Mouse (Mus musculus) limb, embryonic 14.5 days (tissue): ENCODE measurements around the gene Tagln2. TPM values are rescaled to one million over a fixed set of nuclear protein-coding genes. Genes with fewer than 3 reads are reported as not detected.

Experiments
- ATAC-seq: fragments of 200-750 bp; cut with Nextera tagmentation; 2 replicates; pipeline ENCODE4 v1.8.0; 2017; ENCODE audit warnings: low read depth, moderate number of reproducible peaks, moderate TSS enrichment; ENCODE audit not compliant: low FRiP score
- DNase-seq: peaks from one replicate; pipeline ENCODE4 v3.0.0-alpha.2; 2015; ENCODE audit warnings: low spot score
- H3K27ac ChIP-seq: fragments of 300-500 bp; sonication (generic); replicated peaks from 2 replicates; pipeline ENCODE4 v1.5.1; 2014; ENCODE audit warnings: low read depth, mild to moderate bottlenecking, low read length, moderate library complexity, mixed read lengths
- H3K27me3 ChIP-seq: fragments of 300-500 bp; sonication (generic); 2 replicates; pipeline ENCODE4 v1.6.1; 2014; ENCODE audit warnings: low read length, mixed read lengths; ENCODE audit not compliant: control insufficient read depth, insufficient read depth
- H3K36me3 ChIP-seq: fragments of 300-500 bp; sonication (generic); 2 replicates; pipeline ENCODE4 v1.6.1; 2014; ENCODE audit warnings: mild to moderate bottlenecking, low read length, moderate library complexity, mixed read lengths; ENCODE audit not compliant: control insufficient read depth, insufficient read depth
- H3K4me1 ChIP-seq: fragments of 300-500 bp; sonication (generic); 2 replicates; pipeline ENCODE4 v1.6.1; 2014; ENCODE audit warnings: antibody characterized with exemption, low read length, mixed read lengths; ENCODE audit not compliant: control insufficient read depth, insufficient read depth
- H3K4me2 ChIP-seq: fragments of 300-500 bp; sonication (generic); replicated peaks from 2 replicates; pipeline ENCODE4 v1.6.1; 2014; ENCODE audit warnings: low read depth, mild to moderate bottlenecking, low read length, moderate library complexity; ENCODE audit not compliant: severe bottlenecking
- H3K4me3 ChIP-seq: fragments of 300-500 bp; sonication (generic); replicated peaks from 2 replicates; pipeline ENCODE4 v1.5.1; 2014; ENCODE audit warnings: low read length
- H3K9ac ChIP-seq: fragments of 300-500 bp; sonication (generic); 2 replicates; pipeline ENCODE4 v1.6.1; 2014; ENCODE audit warnings: mild to moderate bottlenecking, low read depth, low read length, moderate library complexity; ENCODE audit not compliant: severe bottlenecking
- H3K9me3 ChIP-seq: fragments of 300-500 bp; sonication (generic); 2 replicates; pipeline ENCODE4 v1.6.1; 2016; ENCODE audit warnings: low read length; ENCODE audit not compliant: control insufficient read depth
- POLR2A ChIP-seq: fragments of 200-500 bp; IDR thresholded peaks from 2 replicates; pipeline ENCODE4 v1.8.0; 2012; ENCODE audit warnings: inconsistent platforms, mild to moderate bottlenecking, moderate library complexity, borderline replicate concordance; ENCODE audit not compliant: insufficient read depth, insufficient read length; ENCODE audit errors: extremely low read depth
- WGBS: fragments of 180-500 bp; shearing (Covaris S2); extraction: QIAGEN DNeasy Blood & Tissue Kit; methylation state at CpG from one replicate; pipeline ENCODE4 v1.1.7; 2014; 5-methylcytosine and 5-hydroxymethylcytosine counted together
- polyA plus RNA-seq, 2 experiments: library from polyadenylated mRNA; depleted of rRNA in 1 of 2; stranded (reverse) in 1 of 2; unstranded in 1 of 2; fragments of >200 nt; fragmentation: Nextera tagmentation in 1 of 2; extraction: Ambion mirVana in 1 of 2; gene quantifications; 2 replicates each; pipeline versions ENCODE4 v1.2.1 to v1.2.3; 2012 to 2014

The Tagln2 gene
- polyA plus RNA-seq, 2 experiments = 134 to 155 TPM

DNA sequence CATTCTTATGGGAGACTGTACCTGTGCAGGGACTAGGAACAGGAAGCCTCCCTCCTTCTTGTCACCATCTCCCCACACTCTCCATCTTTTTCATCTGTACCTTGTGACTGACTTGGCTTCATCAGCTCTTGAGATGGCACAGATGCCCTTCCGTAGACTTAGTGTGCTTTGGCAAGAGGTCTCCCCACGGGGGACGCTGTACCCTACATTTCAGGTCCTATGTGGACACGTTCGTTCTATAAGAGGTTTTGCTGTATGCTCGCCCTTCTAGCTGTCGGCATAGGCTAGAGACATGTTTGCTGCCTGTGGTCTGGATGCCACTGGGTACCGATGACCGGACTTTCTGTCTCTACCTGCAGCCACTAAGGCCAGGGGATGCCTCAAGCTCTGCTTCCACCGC, 27.6 kb downstream of the Tagln2 start:
- Histone ChIP-seq H3K4me1 (peaks cover 23% of the 10 kb centered on the region), H3K9me3 (no peaks in the 10 kb centered on the region), H3K27ac (no peak overlapping the region), H3K4me2 (no peak overlapping the region), H3K9ac (no peak overlapping the region), H3K4me3 (no peak overlapping the region), H3K36me3 (no peaks in the 10 kb centered on the region), H3K27me3 (no peaks in the 10 kb centered on the region)
- DNase-seq (no peak), ATAC-seq (no peak)
- WGBS = 95% methylated on average over 10 of the region's 10 CpGs
- TF ChIP-seq POLR2A = no peak

DNA sequence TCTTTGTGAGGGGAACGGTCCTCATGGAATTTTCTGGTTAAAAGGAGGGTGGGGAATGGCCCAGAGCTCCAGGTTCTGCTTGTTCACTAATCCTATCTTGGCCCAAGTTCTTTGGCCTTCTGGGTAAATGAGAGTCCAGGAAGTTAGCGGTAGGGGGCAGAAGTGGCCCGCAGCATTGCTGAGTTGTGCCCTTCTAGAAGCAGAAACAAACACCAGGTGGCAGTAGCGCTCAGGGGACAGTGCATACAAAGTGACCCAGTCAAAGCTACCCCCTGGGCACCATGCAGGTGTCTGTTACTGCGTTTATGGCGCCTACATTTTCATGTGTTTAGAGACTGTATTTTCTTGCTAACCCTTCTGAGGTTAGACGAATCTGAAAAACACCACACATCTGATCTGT, 28.9 kb downstream of the Tagln2 start:
- Histone ChIP-seq H3K4me3 (no peak overlapping the region), H3K36me3 (no peaks in the 10 kb centered on the region), H3K4me2 (no peak overlapping the region), H3K4me1 (peaks cover 30% of the 10 kb centered on the region), H3K27ac (no peak overlapping the region), H3K9me3 (no peaks in the 10 kb centered on the region), H3K27me3 (no peaks in the 10 kb centered on the region), H3K9ac (no peak overlapping the region)
- peak; percentile 66; the same call in 1 of the 2 replicates for ATAC-seq
- no peak for TF ChIP-seq POLR2A
- DNase-seq = peak; percentile 88
- 5% methylated on average over 7 of the region's 7 CpGs for WGBS

DNA sequence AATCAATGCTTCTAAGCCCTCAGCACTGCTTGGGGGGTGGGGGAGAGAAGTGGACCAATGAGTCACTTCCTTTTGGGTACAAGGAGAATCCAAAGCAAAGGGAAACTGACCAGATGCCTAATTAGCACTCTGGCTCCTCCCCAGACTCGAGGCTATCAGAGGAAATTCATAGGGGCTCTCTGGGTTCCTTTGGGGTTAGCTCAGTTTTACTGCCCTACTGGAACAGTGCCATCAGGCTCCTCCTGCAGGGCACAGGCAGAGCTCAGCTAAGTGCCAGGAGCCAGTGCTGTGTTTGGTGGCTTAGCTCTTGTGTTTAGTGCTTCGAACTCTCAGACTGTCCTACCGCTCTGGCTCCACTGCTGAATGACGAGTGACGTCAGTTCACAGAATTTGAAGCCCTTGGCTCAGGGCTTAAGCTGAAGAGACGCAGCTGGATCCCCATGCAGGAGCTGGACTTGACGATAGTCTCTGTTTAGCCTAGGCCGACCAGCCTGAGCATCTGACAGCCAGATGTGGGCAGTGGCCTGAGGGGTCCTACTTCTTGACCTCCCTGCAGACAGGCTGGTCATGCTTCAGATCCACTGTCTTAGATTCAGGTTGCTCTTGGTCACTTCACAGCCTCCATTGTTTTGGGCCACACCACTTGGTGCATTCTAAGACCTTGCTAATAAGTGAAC, 30.8 kb downstream of the Tagln2 start:
- Histone ChIP-seq H3K36me3 (no peaks in the 10 kb centered on the region), H3K27me3 (no peaks in the 10 kb centered on the region), H3K9ac (no peak overlapping the region), H3K4me2 (no peak overlapping the region), H3K4me1 (peaks cover 21% of the 10 kb centered on the region), H3K27ac (no peak overlapping the region), H3K9me3 (no peaks in the 10 kb centered on the region), H3K4me3 (no peak overlapping the region)
- 9% methylated on average over 8 of the region's 8 CpGs for WGBS
- TF ChIP-seq POLR2A = no peak
- peak; percentile 31 for DNase-seq
- peak; percentile 44; the same call in 1 of the 2 replicates for ATAC-seq

DNA sequence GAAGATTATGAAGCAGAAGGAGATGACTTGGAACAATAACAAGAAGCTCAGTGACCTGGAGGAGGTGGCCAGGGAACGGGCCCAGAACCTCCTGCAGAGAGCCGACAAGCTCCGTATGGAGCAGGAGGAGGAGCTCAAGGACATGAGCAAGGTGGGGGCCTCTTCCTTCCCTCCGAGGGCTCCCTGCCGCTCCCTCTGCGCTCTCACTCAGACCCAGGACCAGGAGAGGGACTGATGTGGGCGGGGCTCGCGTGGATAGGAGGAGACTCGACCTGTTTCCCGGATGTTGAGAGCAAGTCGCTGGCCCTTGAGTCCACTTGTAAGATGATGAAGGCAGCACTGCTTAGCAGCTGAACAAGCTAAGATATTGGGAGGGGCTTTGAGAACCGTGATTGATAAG, 32.7 kb downstream of the Tagln2 start:
- Histone ChIP-seq H3K9me3 (no peaks in the 10 kb centered on the region), H3K4me2 (peak overlapping the region; percentile 39), H3K27ac (no peak overlapping the region), H3K27me3 (no peaks in the 10 kb centered on the region), H3K4me3 (peak overlapping the region; percentile 15; the same call in 1 of the 2 replicates), H3K4me1 (peaks cover 21% of the 10 kb centered on the region), H3K9ac (peak overlapping the region; percentile 5; the same call in 1 of the 2 replicates), H3K36me3 (no peaks in the 10 kb centered on the region)
- ATAC-seq (peak; percentile 50; the same call in 1 of the 2 replicates), DNase-seq (no peak)
- WGBS = under 1% methylated on average over 13 of the region's 13 CpGs
- no peak for TF ChIP-seq POLR2A

DNA sequence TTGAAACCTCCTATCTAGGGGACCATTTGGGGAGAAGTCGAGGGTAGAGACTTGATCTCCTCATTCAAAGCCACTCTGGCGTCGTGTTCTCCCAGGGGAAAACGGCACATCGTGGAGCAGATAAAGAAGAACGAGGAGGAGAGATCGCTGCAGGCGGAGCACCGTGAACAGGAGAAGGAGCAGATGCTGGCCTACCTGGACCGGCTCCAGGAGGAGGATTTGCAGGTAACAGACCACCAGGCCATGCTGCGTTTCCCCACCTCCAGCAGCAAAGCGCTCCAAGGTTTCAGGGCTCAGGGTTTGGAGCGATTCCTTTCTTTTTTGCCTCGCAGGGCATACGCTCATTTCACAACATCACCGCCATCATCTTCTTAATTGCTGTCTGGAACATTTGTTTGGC, 35.3 kb downstream of the Tagln2 start:
- DNase-seq = no peak
- H3K4me1 ChIP-seq = peaks cover 25% of the 10 kb centered on the region
- no peak overlapping the region for H3K27ac ChIP-seq
- H3K36me3 ChIP-seq = no peaks in the 10 kb centered on the region
- H3K4me3 ChIP-seq = no peak overlapping the region
- no peaks in the 10 kb centered on the region for H3K27me3 ChIP-seq
- ATAC-seq = no peak
- no peak for TF ChIP-seq POLR2A
- H3K9me3 ChIP-seq = no peaks in the 10 kb centered on the region
- no peak overlapping the region for H3K4me2 ChIP-seq
- H3K9ac ChIP-seq = no peak overlapping the region
- WGBS = 84% methylated on average over 16 of the region's 16 CpGs
